Mouse (Mus musculus): ENCODE data around the gene Ankrd9. TPM values are rescaled to one million over a fixed set of nuclear protein-coding genes. Genes with fewer than 3 reads are reported as not detected.

Gene Ankrd9
- polyA plus RNA-seq, 1 experiment from 2014 or later = 15.4 TPM

GRCm38 (mm10) chr12:110939385-110939784 lies 39.5 kb downstream of the Ankrd9 start:
- Histone ChIP-seq H3K36me3 (0 out of 2 replicates have a peak, but pooled peaks cover 5% of the 10 kb centered on the region), H3K4me3 (no peak overlapping the region), H3K9ac (no peak overlapping the region), H3K4me1 (replicated peaks) (no peaks in the 10 kb centered on the region), H3K27ac (no peak overlapping the region), H3K4me2 (no peak overlapping the region), H3K9me3 (replicated peaks) (no peaks in the 10 kb centered on the region), H3K27me3 (no peaks in the 10 kb centered on the region)
- 96% methylated on average over 5 of the region's 5 CpGs for WGBS
- no peak for ATAC-seq (replicated peaks; ENCODE audit: insufficient number of reproducible peaks, insufficient read depth, low FRiP score, low read depth)

GRCm38 (mm10) chr12:110937496-110937895 lies 41.3 kb downstream of the Ankrd9 start:
- WGBS = 75% methylated on average over 5 of the region's 5 CpGs
- Histone ChIP-seq H3K4me3 (no peak overlapping the region), H3K4me2 (no peak overlapping the region), H3K4me1 (replicated peaks) (no peaks in the 10 kb centered on the region), H3K27ac (no peak overlapping the region), H3K9ac (no peak overlapping the region), H3K9me3 (replicated peaks) (no peaks in the 10 kb centered on the region), H3K36me3 (peaks cover 15% of the 10 kb centered on the region), H3K27me3 (no peaks in the 10 kb centered on the region)
- ATAC-seq (replicated peaks; ENCODE audit: insufficient number of reproducible peaks, insufficient read depth, low FRiP score, low read depth) = no peak

GRCm38 (mm10) chr12:110935983-110936620 lies 42.7 kb downstream of the Ankrd9 start:
- no peaks in the 10 kb centered on the region for H3K9me3 ChIP-seq (replicated peaks)
- no peak overlapping the region for H3K4me3 ChIP-seq
- no peaks in the 10 kb centered on the region for H3K27me3 ChIP-seq
- no peak overlapping the region for H3K9ac ChIP-seq
- H3K4me2 ChIP-seq = no peak overlapping the region
- H3K36me3 ChIP-seq = peaks cover 19% of the 10 kb centered on the region
- no peak overlapping the region for H3K27ac ChIP-seq
- no peaks in the 10 kb centered on the region for H3K4me1 ChIP-seq (replicated peaks)
- peak; percentile 76 for ATAC-seq (replicated peaks; ENCODE audit: insufficient number of reproducible peaks, insufficient read depth, low FRiP score, low read depth)
- WGBS = 58% methylated on average over 9 of the region's 9 CpGs

- H3K27ac ChIP-seq = no peak overlapping the region
- 58% methylated on average over 5 of the region's 5 CpGs for WGBS
Observed at GRCm38 (mm10) chr12:110932820-110933219, 46.0 kb downstream of the Ankrd9 start.

More at GRCm38 (mm10) chr12:110932820-110933219, 46.0 kb downstream of the Ankrd9 start:
- Histone ChIP-seq H3K9me3 (replicated peaks) (no peaks in the 10 kb centered on the region), H3K9ac (no peak overlapping the region), H3K36me3 (peaks cover 18% of the 10 kb centered on the region), H3K4me2 (no peak overlapping the region), H3K4me3 (no peak overlapping the region), H3K4me1 (replicated peaks) (no peaks in the 10 kb centered on the region), H3K27me3 (no peaks in the 10 kb centered on the region)
- ATAC-seq (replicated peaks; ENCODE audit: insufficient number of reproducible peaks, insufficient read depth, low FRiP score, low read depth) = no peak

Other genes starting within 250 kb of the Ankrd9 start
- gene Wdr20, start 241.1 kb downstream of the Ankrd9 start, polyA plus RNA-seq (2015; fragmentation: Nextera tagmentation; extraction: Ambion mirVana) = 14.7 and 17.8 TPM in 2 replicates
- 3.0 and 4.0 TPM in 2 replicates for gene Mok, start 138.1 kb downstream of the Ankrd9 start, polyA plus RNA-seq (2015; fragmentation: Nextera tagmentation; extraction: Ambion mirVana)
- 4.5 and 5.9 TPM in 2 replicates for gene Zfp839, start 128.8 kb downstream of the Ankrd9 start, polyA plus RNA-seq (2015; fragmentation: Nextera tagmentation; extraction: Ambion mirVana)
- 55.2 and 64.2 TPM in 2 replicates for gene Cinp, start 89.9 kb downstream of the Ankrd9 start, polyA plus RNA-seq (2015; fragmentation: Nextera tagmentation; extraction: Ambion mirVana)
- 2.0 and 3.2 TPM in 2 replicates for gene Tecpr2, start 89.8 kb downstream of the Ankrd9 start, polyA plus RNA-seq (2015; fragmentation: Nextera tagmentation; extraction: Ambion mirVana)
- 6.5 and 7.9 TPM in 2 replicates for gene Rcor1, start 60.3 kb upstream of the Ankrd9 start, polyA plus RNA-seq (2015; fragmentation: Nextera tagmentation; extraction: Ambion mirVana)
- 5.1 and 7.0 TPM in 2 replicates for gene Traf3, start 187.3 kb upstream of the Ankrd9 start, polyA plus RNA-seq (2015; fragmentation: Nextera tagmentation; extraction: Ambion mirVana)
- not detected in 2 replicates for gene 4930595D18Rik, start 205.5 kb upstream of the Ankrd9 start, polyA plus RNA-seq (2015; fragmentation: Nextera tagmentation; extraction: Ambion mirVana)

Measured in heart, embryonic 15.5 days (tissue).